27 mouse cellular contexts compared by ENCODE assay signal in genomic region chr12:52806273-52806672, GRCm38 (mm10).
DNase-seq lines count a peak whose midpoint lies in the region; ATAC-seq and TF ChIP-seq lines count a peak whose summit lies in the region.
"Had no signal": no experiment of that assay in that cellular context is flagged by ENCODE, and none has a peak within 500 bp of the region (broad histone marks: within the 10 kb centered on the region; RNA-seq: fewer than 3 reads in every experiment).

No protein-coding gene starts in this region.

- DNase-seq in hindbrain, postnatal 0 days (ENCODE audit: low spot score) = no peak
- DNase-seq in lung, postnatal 0 days (ENCODE audit: low spot score) = no peak
- DNase-seq in lung, postnatal 14 days = no peak
- peak; percentile 7 for DNase-seq in ES-CJ7 (ENCODE audit: low read depth, low spot score)
- no peak for DNase-seq in stomach, postnatal 0 days (ENCODE audit: low spot score)
- DNase-seq in right cerebral cortex, postnatal 25 days = no peak
- DNase-seq: adrenal gland, postnatal 10 days; cerebellum, adult 8-10 months; gastrocnemius, postnatal 25 days; heart, adult 18-20 months; heart, postnatal 4 days; kidney, postnatal 4 days; layer of hippocampus, adult 9-11 months; liver; midbrain, embryonic 14.5 days; right cerebral cortex, postnatal 4 days; thymus, postnatal 25 days had no signal

- H3K9me3 ChIP-seq in hindbrain, postnatal 0 days (ENCODE audit: low read length) = no peaks in the 10 kb centered on the region
- no peaks in the 10 kb centered on the region for H3K9me3 ChIP-seq in hindbrain, embryonic 16.5 days (ENCODE audit: control insufficient read depth, low read length)
- no peaks in the 10 kb centered on the region for H3K9me3 ChIP-seq in lung, postnatal 0 days (ENCODE audit: low read length)
- no peaks in the 10 kb centered on the region for H3K9me3 ChIP-seq in stomach, postnatal 0 days (ENCODE audit: control insufficient read depth, low read length)
- H3K9me3 ChIP-seq: intestine, embryonic 15.5 days; limb, embryonic 10.5 days; liver, embryonic 15.5 days; neural tube, embryonic 13.5 days had no signal

- H3K27ac ChIP-seq in hindbrain, postnatal 0 days = no peak overlapping the region
- H3K27ac ChIP-seq in hindbrain, embryonic 16.5 days (ENCODE audit: low read depth, low read length) = no peak overlapping the region
- no peak overlapping the region for H3K27ac ChIP-seq in lung, postnatal 0 days (ENCODE audit: low read length)
- no peak overlapping the region for H3K27ac ChIP-seq in stomach, postnatal 0 days (replicated peaks)
- H3K27ac ChIP-seq: hindbrain, embryonic 14.5 days; intestine, embryonic 15.5 days; limb, embryonic 10.5 days; liver, embryonic 15.5 days; neural tube, embryonic 13.5 days had no signal

- H3K4me2 ChIP-seq in hindbrain, postnatal 0 days (ENCODE audit: low read depth, low read length) = no peak overlapping the region
- no peak overlapping the region for H3K4me2 ChIP-seq in hindbrain, embryonic 16.5 days (ENCODE audit: low read length)
- no peak overlapping the region for H3K4me2 ChIP-seq in lung, postnatal 0 days (replicated peaks; ENCODE audit: low read depth, low read length)
- H3K4me2 ChIP-seq in stomach, postnatal 0 days (replicated peaks; ENCODE audit: low read depth) = no peak overlapping the region
- H3K4me2 ChIP-seq: hindbrain, embryonic 14.5 days; intestine, embryonic 15.5 days; liver, embryonic 15.5 days; neural tube, embryonic 13.5 days had no signal

- H3K27me3 ChIP-seq in hindbrain, postnatal 0 days (ENCODE audit: insufficient read depth, low read length) = no peaks in the 10 kb centered on the region
- H3K27me3 ChIP-seq in hindbrain, embryonic 16.5 days (replicated peaks; ENCODE audit: control insufficient read depth, insufficient read depth, low read length) = no peaks in the 10 kb centered on the region
- no peaks in the 10 kb centered on the region for H3K27me3 ChIP-seq in lung, postnatal 0 days (replicated peaks; ENCODE audit: insufficient read depth, low read length)
- H3K27me3 ChIP-seq in stomach, postnatal 0 days (ENCODE audit: control insufficient read depth, insufficient read depth, low read length) = no peaks in the 10 kb centered on the region
- H3K27me3 ChIP-seq: intestine, embryonic 15.5 days; liver, embryonic 15.5 days; megakaryocyte, embryonic 14.5 days; neural tube, embryonic 13.5 days had no signal

- H3K4me3 ChIP-seq in hindbrain, postnatal 0 days (ENCODE audit: low read length) = no peak overlapping the region
- no peak overlapping the region for H3K4me3 ChIP-seq in hindbrain, embryonic 16.5 days (ENCODE audit: low read length)
- no peak overlapping the region for H3K4me3 ChIP-seq in lung, postnatal 0 days (ENCODE audit: low read depth, low read length)
- no peak overlapping the region for H3K4me3 ChIP-seq in stomach, postnatal 0 days (ENCODE audit: low read depth, low read length)
- H3K4me3 ChIP-seq: intestine, embryonic 15.5 days; limb, embryonic 10.5 days; liver, embryonic 15.5 days; megakaryocyte, embryonic 14.5 days; myocyte; neural tube, embryonic 13.5 days had no signal

- H3K9ac ChIP-seq in hindbrain, postnatal 0 days (replicated peaks; ENCODE audit: low read length) = no peak overlapping the region
- H3K9ac ChIP-seq in hindbrain, embryonic 16.5 days (ENCODE audit: low read depth, low read length) = no peak overlapping the region
- no peak overlapping the region for H3K9ac ChIP-seq in lung, postnatal 0 days (replicated peaks; ENCODE audit: low read depth)
- H3K9ac ChIP-seq in stomach, postnatal 0 days (ENCODE audit: low read length) = no peak overlapping the region
- H3K9ac ChIP-seq: hindbrain, embryonic 14.5 days; intestine, embryonic 15.5 days; liver, embryonic 15.5 days; neural tube, embryonic 13.5 days had no signal

- ATAC-seq in hindbrain, postnatal 0 days = no peak
- no peak for ATAC-seq in hindbrain, embryonic 16.5 days
- ATAC-seq in lung, postnatal 0 days = no peak
- ATAC-seq in stomach, postnatal 0 days (ENCODE audit: low FRiP score, low TSS enrichment) = no peak
- ATAC-seq: activated CD4-positive, CD25-positive, alpha-beta regulatory T cell, adult 4 months; forebrain, embryonic 14.5 days; intestine, embryonic 15.5 days had no signal

- H3K36me3 ChIP-seq in hindbrain, postnatal 0 days (ENCODE audit: insufficient read depth, low read length) = no peaks in the 10 kb centered on the region
- H3K36me3 ChIP-seq in hindbrain, embryonic 16.5 days (ENCODE audit: control insufficient read depth, insufficient read depth, low read length) = no peaks in the 10 kb centered on the region
- H3K36me3 ChIP-seq in lung, postnatal 0 days (ENCODE audit: insufficient read depth, low read length) = no peaks in the 10 kb centered on the region
- H3K36me3 ChIP-seq in stomach, postnatal 0 days (ENCODE audit: control insufficient read depth, insufficient read depth, low read length) = no peaks in the 10 kb centered on the region
- H3K36me3 ChIP-seq: intestine, embryonic 15.5 days; limb, embryonic 10.5 days; liver, embryonic 15.5 days had no signal

- no peaks in the 10 kb centered on the region for H3K4me1 ChIP-seq in hindbrain, postnatal 0 days (ENCODE audit: insufficient read depth, low read length)
- H3K4me1 ChIP-seq in hindbrain, embryonic 16.5 days (ENCODE audit: control insufficient read depth, insufficient read depth, low read depth, low read length) = no peaks in the 10 kb centered on the region
- no peaks in the 10 kb centered on the region for H3K4me1 ChIP-seq in lung, postnatal 0 days (ENCODE audit: insufficient read depth, low read depth, low read length)
- no peaks in the 10 kb centered on the region for H3K4me1 ChIP-seq in stomach, postnatal 0 days (replicated peaks; ENCODE audit: control insufficient read depth, insufficient read depth)
- H3K4me1 ChIP-seq: intestine, embryonic 15.5 days; limb, embryonic 10.5 days; liver, embryonic 15.5 days; megakaryocyte, embryonic 14.5 days; neural tube, embryonic 13.5 days had no signal

- 77% methylated on average over 3 of the region's 3 CpGs for WGBS in hindbrain, postnatal 0 days
- 73% methylated on average over 3 of the region's 3 CpGs for whole genome bisulfite sequencing in hindbrain, embryonic 16.5 days
- 63% methylated on average over 3 of the region's 3 CpGs for WGBS in lung, postnatal 0 days
- 75% methylated on average over 3 of the region's 3 CpGs for WGBS in stomach, postnatal 0 days

- TF ChIP-seq EP300 in lung, postnatal 0 days (IDR thresholded peaks at IDR 0.05) = no peak
- TF ChIP-seq EP300 in stomach, postnatal 0 days (optimal IDR thresholded peaks at IDR 0.05) = no peak

- TF ChIP-seq CTCF in hindbrain, postnatal 0 days (IDR thresholded peaks at IDR 0.05; ENCODE audit: low read depth) = peak; percentile 37
- peak; percentile 38 for TF ChIP-seq CTCF in lung, postnatal 0 days (IDR thresholded peaks at IDR 0.05)
- peak; percentile 50 for TF ChIP-seq CTCF in stomach, postnatal 0 days (IDR thresholded peaks at IDR 0.05; ENCODE audit: low read depth)
